Mouse (Mus musculus) hindbrain, embryonic 14.5 days (tissue): ENCODE data around the gene Nmnat1. TPM values are rescaled to one million over a fixed set of nuclear protein-coding genes. Genes with fewer than 3 reads are reported as not detected.

Experiments used
- ATAC-seq: fragments of 200-750 bp; cut with Nextera tagmentation; 2 replicates; pipeline ENCODE4 v1.8.0; 2017; ENCODE audit warnings: moderate number of reproducible peaks, mild to moderate bottlenecking, moderate TSS enrichment, moderate library complexity; ENCODE audit not compliant: low FRiP score
- DNase-seq: peaks from one replicate; pipeline ENCODE4 v3.0.0-alpha.2; 2015; ENCODE audit warnings: low spot score
- H3K27ac ChIP-seq: fragments of 300-500 bp; sonication (generic); 2 replicates; pipeline ENCODE4 v1.5.1; 2014; ENCODE audit warnings: mild to moderate bottlenecking, moderate library complexity
- H3K27me3 ChIP-seq: fragments of 300-500 bp; sonication (generic); 2 replicates; pipeline ENCODE4 v1.6.1; 2014; ENCODE audit warnings: mild to moderate bottlenecking, low read length, mixed read lengths; ENCODE audit not compliant: control insufficient read depth, insufficient read depth
- H3K36me3 ChIP-seq: fragments of 300-500 bp; sonication (generic); replicated peaks from 2 replicates; pipeline ENCODE4 v1.6.1; 2014; ENCODE audit not compliant: control insufficient read depth, insufficient read depth
- H3K4me1 ChIP-seq: fragments of 300-500 bp; sonication (generic); replicated peaks from 2 replicates; pipeline ENCODE4 v1.6.1; 2014; ENCODE audit warnings: antibody characterized with exemption, low read length, mixed read lengths; ENCODE audit not compliant: control insufficient read depth, insufficient read depth
- H3K4me2 ChIP-seq: fragments of 300-500 bp; sonication (generic); replicated peaks from 2 replicates; pipeline ENCODE4 v1.6.1; 2014; ENCODE audit warnings: mild to moderate bottlenecking, moderate library complexity
- H3K4me3 ChIP-seq: fragments of 300-500 bp; sonication (generic); replicated peaks from 2 replicates; pipeline ENCODE4 v1.5.1; 2014; ENCODE audit warnings: mild to moderate bottlenecking, low read length
- H3K9ac ChIP-seq: fragments of 300-500 bp; sonication (generic); 2 replicates; pipeline ENCODE4 v1.6.1; 2014
- H3K9me3 ChIP-seq: fragments of 300-500 bp; sonication (generic); 2 replicates; pipeline ENCODE4 v1.6.1; 2016; ENCODE audit warnings: low read length; ENCODE audit not compliant: control insufficient read depth
- WGBS: fragments of 180-500 bp; shearing (Covaris S2); extraction: QIAGEN DNeasy Blood & Tissue Kit; methylation state at CpG from one replicate; pipeline ENCODE4 v1.1.7; 2014; 5-methylcytosine and 5-hydroxymethylcytosine counted together
- polyA plus RNA-seq: library from polyadenylated mRNA; unstranded; fragments of >200 nt; fragmentation: Nextera tagmentation; extraction: Ambion mirVana; gene quantifications from 2 replicates; pipeline ENCODE4 v1.2.1, GENCODE M21; 2014

The Nmnat1 gene
- polyA plus RNA-seq, 1 experiment from 2014 or later = 7.5 TPM

GRCm38 (mm10) chr4:149454879-149455278 lies 30.1 kb downstream of the Nmnat1 start, which contains the start of gene Rbp7:
Rbp7 (minus strand) TSS chr4:149454978.
- Histone ChIP-seq H3K27me3 (no peaks in the 10 kb centered on the region), H3K4me3 (no peak within 1 kb of the TSS), H3K9ac (no peak within 1 kb of the TSS), H3K4me1 (no peaks in the 10 kb centered on the region), H3K36me3 (no peaks in the 10 kb centered on the region), H3K27ac (no peak within 1 kb of the TSS), H3K4me2 (no peak within 1 kb of the TSS), H3K9me3 (no peaks in the 10 kb centered on the region)
- DNase-seq (no peak), ATAC-seq (no peak)
- 63% methylated on average over 8 of the region's 8 CpGs for WGBS

- Histone ChIP-seq H3K27ac (no peak overlapping the region), H3K4me3 (no peak overlapping the region), H3K36me3 (no peaks in the 10 kb centered on the region), H3K27me3 (no peaks in the 10 kb centered on the region), H3K9ac (no peak overlapping the region), H3K4me1 (no peaks in the 10 kb centered on the region), H3K4me2 (no peak overlapping the region), H3K9me3 (no peaks in the 10 kb centered on the region)
- ATAC-seq (no peak), DNase-seq (no peak)
- 85% methylated on average over 17 of the region's 17 CpGs for WGBS
These were observed 30.7 kb downstream of the Nmnat1 start for GRCm38 (mm10) chr4:149454263-149454662.

GRCm38 (mm10) chr4:149453656-149454055 lies 31.3 kb downstream of the Nmnat1 start:
- Histone ChIP-seq H3K9ac (no peak overlapping the region), H3K4me1 (no peaks in the 10 kb centered on the region), H3K4me2 (no peak overlapping the region), H3K27ac (no peak overlapping the region), H3K36me3 (no peaks in the 10 kb centered on the region), H3K4me3 (no peak overlapping the region), H3K9me3 (no peaks in the 10 kb centered on the region), H3K27me3 (no peaks in the 10 kb centered on the region)
- DNase-seq (no peak), ATAC-seq (no peak)
- 83% methylated on average over 4 of the region's 4 CpGs for WGBS

- no peaks in the 10 kb centered on the region for H3K27me3 ChIP-seq
- no peak overlapping the region for H3K4me3 ChIP-seq
- H3K4me1 ChIP-seq = peaks cover 9% of the 10 kb centered on the region
- 80% methylated on average over 3 of the region's 3 CpGs for WGBS
- H3K36me3 ChIP-seq = no peaks in the 10 kb centered on the region
- H3K4me2 ChIP-seq = no peak overlapping the region
- H3K9me3 ChIP-seq = no peaks in the 10 kb centered on the region
- no peak overlapping the region for H3K9ac ChIP-seq
- ATAC-seq = no peak
- H3K27ac ChIP-seq = no peak overlapping the region
- no peak for DNase-seq
These were observed 34.4 kb downstream of the Nmnat1 start for GRCm38 (mm10) chr4:149450636-149451035.

GRCm38 (mm10) chr4:149446309-149446708 lies 38.7 kb downstream of the Nmnat1 start:
- Histone ChIP-seq H3K9ac (peak overlapping the region; percentile 65; the same call in 1 of the 2 replicates), H3K4me3 (no peak overlapping the region), H3K27ac (peak overlapping the region; percentile 96), H3K4me1 (peaks cover 20% of the 10 kb centered on the region), H3K9me3 (no peaks in the 10 kb centered on the region), H3K4me2 (peak overlapping the region; percentile 65), H3K27me3 (no peaks in the 10 kb centered on the region), H3K36me3 (no peaks in the 10 kb centered on the region)
- DNase-seq = no peak
- ATAC-seq = no peak
- 45% methylated on average over 1 of the region's 1 CpGs for WGBS

- DNase-seq (peak; percentile 75), ATAC-seq (peak; percentile 62)
- Histone ChIP-seq H3K27ac (peak overlapping the region; percentile 96), H3K4me1 (peaks cover 20% of the 10 kb centered on the region), H3K27me3 (no peaks in the 10 kb centered on the region), H3K9ac (peak overlapping the region; percentile 65), H3K4me2 (peak overlapping the region; percentile 65), H3K36me3 (no peaks in the 10 kb centered on the region), H3K9me3 (no peaks in the 10 kb centered on the region), H3K4me3 (0 out of 2 replicates have a peak overlapping the region, but pooled peaks have one; percentile 28)
- 4% methylated on average over 11 of the region's 11 CpGs for WGBS
These were observed 39.1 kb downstream of the Nmnat1 start for GRCm38 (mm10) chr4:149445868-149446267.

DNA sequence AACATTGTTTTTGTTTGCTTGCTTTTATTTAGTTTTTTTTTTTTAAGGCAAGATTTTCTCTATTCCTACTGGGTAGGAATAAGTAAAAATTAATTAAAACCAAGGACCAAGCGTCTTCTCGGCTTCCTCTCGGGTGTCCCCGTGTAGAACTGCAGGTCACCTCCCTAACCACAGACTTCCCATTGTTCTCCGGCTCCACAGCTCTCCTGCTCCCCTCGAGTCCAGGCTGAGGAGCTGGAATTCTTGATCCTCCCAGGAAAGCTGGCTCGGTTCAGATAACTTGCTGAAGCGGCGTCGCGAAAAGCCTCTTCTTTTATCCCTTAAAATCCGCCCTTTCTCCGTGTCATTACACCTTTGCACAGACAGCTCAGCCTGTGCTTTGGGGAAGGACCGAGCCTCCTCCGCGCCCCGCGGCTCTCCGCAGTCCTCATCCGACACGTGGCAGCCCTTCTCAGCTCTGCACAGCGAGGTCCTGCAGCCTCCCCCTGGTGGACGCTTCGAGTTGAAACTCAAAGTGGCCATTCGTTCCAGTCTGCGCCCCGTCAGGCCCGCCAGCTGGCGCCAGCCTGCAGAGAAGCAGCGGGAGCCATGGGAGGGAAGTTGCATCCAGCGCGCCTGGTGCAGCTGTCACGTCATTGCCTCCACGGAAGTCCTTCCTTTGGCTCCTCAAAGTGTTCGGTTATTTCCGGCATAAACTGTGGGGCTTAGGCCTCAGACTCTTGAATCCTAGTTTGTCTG lies 39.9 kb downstream of the Nmnat1 start:
- Histone ChIP-seq H3K4me2 (peak overlapping the region; percentile 65), H3K27ac (peak overlapping the region; percentile 96), H3K27me3 (no peaks in the 10 kb centered on the region), H3K4me3 (peak overlapping the region; percentile 28), H3K9me3 (no peaks in the 10 kb centered on the region), H3K9ac (peak overlapping the region; percentile 65), H3K4me1 (peaks cover 20% of the 10 kb centered on the region), H3K36me3 (no peaks in the 10 kb centered on the region)
- ATAC-seq (peak; percentile 97), DNase-seq (peak; percentile 93)
- WGBS = under 1% methylated on average over 36 of the region's 36 CpGs

- Histone ChIP-seq H3K36me3 (no peaks in the 10 kb centered on the region), H3K27ac (peak overlapping the region; percentile 96), H3K4me2 (peak overlapping the region; percentile 65), H3K27me3 (no peaks in the 10 kb centered on the region), H3K4me1 (peaks cover 20% of the 10 kb centered on the region), H3K9ac (peak overlapping the region; percentile 65), H3K4me3 (peak overlapping the region; percentile 28; the same call in 1 of the 2 replicates), H3K9me3 (no peaks in the 10 kb centered on the region)
- ATAC-seq (no peak), DNase-seq (no peak)
- 54% methylated on average over 1 of the region's 1 CpGs for WGBS
These were observed 40.5 kb downstream of the Nmnat1 start for GRCm38 (mm10) chr4:149444465-149444864.

DNA sequence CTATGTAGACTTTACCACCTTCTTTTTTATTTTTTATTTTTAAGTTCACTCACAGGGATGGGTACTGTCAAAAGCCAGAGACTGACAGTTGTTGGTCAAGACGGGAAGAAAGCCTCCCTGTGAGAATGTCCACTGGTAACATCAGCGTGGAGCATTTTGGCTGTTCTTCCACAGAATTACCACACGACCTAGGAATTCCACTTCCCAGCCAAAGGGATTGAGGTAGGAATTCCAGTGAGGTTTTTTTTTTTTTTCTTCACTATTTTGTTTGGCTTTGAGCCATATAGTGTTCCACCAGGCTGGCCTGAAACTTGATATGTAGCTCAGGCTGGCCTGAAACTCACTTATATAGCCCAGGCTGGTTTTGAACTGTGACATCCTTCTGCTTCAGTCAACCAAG lies 42.6 kb downstream of the Nmnat1 start:
- Histone ChIP-seq H3K36me3 (no peaks in the 10 kb centered on the region), H3K4me1 (peaks cover 20% of the 10 kb centered on the region), H3K9me3 (no peaks in the 10 kb centered on the region), H3K27me3 (no peaks in the 10 kb centered on the region), H3K9ac (no peak overlapping the region), H3K27ac (no peak overlapping the region), H3K4me2 (no peak overlapping the region), H3K4me3 (no peak overlapping the region)
- no peak for DNase-seq
- no peak for ATAC-seq
- 64% methylated on average over 3 of the region's 3 CpGs for WGBS
